Mouse (Mus musculus) kidney, postnatal 0 days (tissue): ENCODE measurements at regions not wholly inside any gene's neighbourhood (a gene's known extent, or its start where the extent isn't known, plus 50 kb on each side); places are given as distances from the start of the nearest gene placed in this dataset.

Experiments used
- ATAC-seq: fragments of 200-750 bp; cut with Nextera tagmentation; replicated peaks from 2 replicates; pipeline ENCODE4 v1.8.0; 2017; ENCODE audit warnings: low read depth, moderate number of reproducible peaks, moderate TSS enrichment, moderate library complexity; ENCODE audit not compliant: low FRiP score
- DNase-seq: peaks from one replicate; pipeline ENCODE4 v3.0.0-alpha.2; 2016; ENCODE audit warnings: low spot score
- H3K27ac ChIP-seq: fragments of 300-500 bp; sonication (generic); 2 replicates; pipeline ENCODE4 v1.5.1; 2014; ENCODE audit warnings: mild to moderate bottlenecking
- H3K27me3 ChIP-seq: fragments of 300-500 bp; sonication (generic); 2 replicates; pipeline ENCODE4 v1.6.1; 2014; ENCODE audit warnings: low read length, mixed read lengths; ENCODE audit not compliant: insufficient read depth
- H3K36me3 ChIP-seq: fragments of 300-500 bp; sonication (generic); 2 replicates; pipeline ENCODE4 v1.6.1; 2014; ENCODE audit warnings: low read length, mixed read lengths; ENCODE audit not compliant: insufficient read depth
- H3K4me1 ChIP-seq: fragments of 300-500 bp; sonication (generic); replicated peaks from 2 replicates; pipeline ENCODE4 v1.6.1; 2014; ENCODE audit warnings: antibody characterized with exemption, low read length, mixed read lengths; ENCODE audit not compliant: insufficient read depth
- H3K4me2 ChIP-seq: fragments of 300-500 bp; sonication (generic); 2 replicates; pipeline ENCODE4 v1.6.1; 2014; ENCODE audit warnings: mild to moderate bottlenecking, low read length, moderate library complexity, mixed read lengths
- H3K4me3 ChIP-seq: fragments of 300-500 bp; sonication (generic); replicated peaks from 2 replicates; pipeline ENCODE4 v1.5.1; 2014; ENCODE audit warnings: low read depth, low read length
- H3K9ac ChIP-seq: fragments of 300-500 bp; sonication (generic); 2 replicates; pipeline ENCODE4 v1.6.1; 2014; ENCODE audit warnings: low read depth, low read length
- H3K9me3 ChIP-seq: fragments of 300-500 bp; sonication (generic); replicated peaks from 2 replicates; pipeline ENCODE4 v1.6.1; 2016; ENCODE audit warnings: low read length, inconsistent platforms, mixed read lengths
- CTCF ChIP-seq: IDR thresholded peaks from 2 replicates; pipeline ENCODE4 v1.5.1; 2016; ENCODE audit warnings: antibody characterized with exemption, low read depth, mild to moderate bottlenecking, moderate library complexity
- WGBS: fragments of 180-500 bp; shearing (Covaris S2); extraction: QIAGEN DNeasy Blood & Tissue Kit; methylation state at CpG from one replicate; pipeline ENCODE4 v1.1.7; 2014; 5-methylcytosine and 5-hydroxymethylcytosine counted together

GRCm38 (mm10) chr9:47300633-47301032 lies 229.3 kb upstream of the Cadm1 start:
- 37% methylated on average over 1 of the region's 1 CpGs for WGBS
- no peak for ATAC-seq
- Histone ChIP-seq H3K27ac (no peak overlapping the region), H3K9me3 (no peaks in the 10 kb centered on the region), H3K9ac (no peak overlapping the region), H3K4me2 (no peak overlapping the region), H3K36me3 (no peaks in the 10 kb centered on the region), H3K4me1 (no peaks in the 10 kb centered on the region), H3K27me3 (no peaks in the 10 kb centered on the region), H3K4me3 (no peak overlapping the region)
- no peak for DNase-seq
- TF ChIP-seq CTCF: no peak

DNA sequence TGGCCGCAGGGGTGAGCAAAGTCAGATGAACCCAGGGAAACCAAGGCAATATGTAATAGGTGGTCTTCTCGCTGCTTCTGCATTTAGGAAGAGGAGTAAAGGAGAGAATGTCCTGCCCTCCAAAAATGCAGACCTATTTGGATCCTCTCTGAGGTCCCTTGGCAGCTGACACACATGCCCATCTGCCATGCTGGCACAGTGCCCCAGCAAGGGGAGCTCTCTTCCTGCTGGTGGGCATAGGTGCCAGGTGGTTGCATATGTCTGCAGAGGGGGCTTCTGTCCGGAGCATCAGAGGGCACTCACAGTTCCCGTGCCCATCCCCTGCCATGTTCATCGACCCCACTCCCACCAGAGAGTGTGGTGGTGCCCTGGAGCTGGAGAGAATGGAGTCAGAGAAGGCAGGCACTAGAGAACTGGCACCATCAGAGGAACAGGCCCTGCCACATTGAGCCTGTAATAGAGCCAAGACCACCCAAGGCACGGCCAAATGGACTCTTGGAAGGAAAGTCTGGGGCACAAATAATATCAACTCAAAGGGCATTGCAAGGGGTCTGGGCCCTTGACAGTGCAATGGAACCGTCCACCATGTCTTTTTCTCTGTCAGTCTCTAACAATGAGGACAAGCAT lies 222.7 kb upstream of the Cadm1 start:
- H3K4me2 ChIP-seq: no peak overlapping the region
- DNase-seq (no peak), ATAC-seq (no peak)
- H3K27ac ChIP-seq: no peak overlapping the region
- H3K27me3 ChIP-seq: no peaks in the 10 kb centered on the region
- H3K4me1 ChIP-seq: no peaks in the 10 kb centered on the region
- no peak for TF ChIP-seq CTCF
- H3K36me3 ChIP-seq: no peaks in the 10 kb centered on the region
- H3K9me3 ChIP-seq: no peaks in the 10 kb centered on the region
- WGBS: 90% methylated on average over 7 of the region's 7 CpGs
- no peak overlapping the region for H3K4me3 ChIP-seq
- no peak overlapping the region for H3K9ac ChIP-seq

DNA sequence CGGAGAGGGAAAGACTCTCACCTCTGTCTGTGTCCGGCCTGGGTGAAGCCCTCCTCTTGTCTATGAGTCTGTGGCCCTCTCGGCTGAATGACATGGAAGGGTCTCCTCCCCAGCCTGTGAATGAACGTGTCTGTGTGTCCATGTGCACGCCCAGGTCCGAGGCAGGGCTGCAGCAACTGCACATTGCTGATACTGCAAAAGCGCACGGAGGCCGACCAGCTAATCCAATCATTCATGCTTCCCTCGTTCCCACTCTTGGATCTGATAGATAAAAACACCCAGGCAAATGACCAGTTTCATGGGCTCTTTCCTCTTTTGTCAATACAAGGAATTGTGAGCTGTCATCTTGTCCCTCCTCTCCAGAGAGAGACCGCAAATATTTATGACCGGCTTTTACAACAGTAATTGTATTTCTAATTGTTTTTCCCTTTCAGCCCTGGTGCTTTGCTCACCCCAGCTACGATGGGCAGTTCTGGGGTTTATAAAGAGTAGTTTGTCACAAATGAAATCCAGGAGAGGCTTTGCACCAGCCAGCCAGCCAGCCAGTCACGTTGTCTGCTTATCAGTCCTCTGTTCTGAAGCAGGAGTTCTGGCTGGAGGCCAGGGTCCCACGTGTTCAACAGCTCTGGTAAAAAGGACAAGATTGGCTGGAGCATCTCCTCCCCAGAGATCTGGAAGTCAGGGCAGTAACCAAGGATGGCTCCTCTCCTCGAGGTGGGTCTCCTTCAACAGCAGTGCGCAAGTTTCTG lies 222.0 kb upstream of the Cadm1 start:
- Histone ChIP-seq H3K27ac (no peak overlapping the region), H3K9ac (no peak overlapping the region), H3K4me2 (no peak overlapping the region), H3K4me3 (no peak overlapping the region), H3K4me1 (no peaks in the 10 kb centered on the region), H3K9me3 (no peaks in the 10 kb centered on the region), H3K36me3 (no peaks in the 10 kb centered on the region), H3K27me3 (no peaks in the 10 kb centered on the region)
- DNase-seq: no peak
- 44% methylated on average over 17 of the region's 17 CpGs for WGBS
- ATAC-seq: no peak
- no peak for TF ChIP-seq CTCF

GRCm38 (mm10) chr9:47313433-47313832 lies 216.5 kb upstream of the Cadm1 start:
- TF ChIP-seq CTCF: no peak

DNA sequence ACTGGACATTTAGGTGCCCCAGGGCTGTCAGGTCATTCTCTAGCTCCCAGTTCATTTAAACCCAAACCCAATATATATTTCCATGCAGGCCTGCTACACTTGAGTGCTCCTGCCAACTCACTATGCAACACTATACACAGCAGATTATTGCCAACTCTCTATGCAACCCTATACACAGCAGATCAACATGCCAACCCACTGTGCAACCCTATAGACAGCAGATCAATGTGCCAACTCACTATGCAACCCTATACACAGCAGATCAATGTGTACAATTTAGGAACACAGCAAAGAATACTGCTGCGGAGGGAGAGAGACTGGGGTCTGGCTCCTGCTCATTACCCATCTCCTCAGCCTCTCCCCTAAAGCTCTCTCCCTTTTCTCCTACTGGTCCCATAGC lies 215.7 kb upstream of the Cadm1 start:
- no peaks in the 10 kb centered on the region for H3K4me1 ChIP-seq
- 95% methylated on average over 1 of the region's 1 CpGs for WGBS

More at GRCm38 (mm10) chr9:47313433-47313832, 216.5 kb upstream of the Cadm1 start:
- no peaks in the 10 kb centered on the region for H3K4me1 ChIP-seq
- H3K4me2 ChIP-seq: no peak overlapping the region
- H3K4me3 ChIP-seq: no peak overlapping the region
- ATAC-seq: no peak
- 62% methylated on average over 4 of the region's 4 CpGs for WGBS
- H3K27me3 ChIP-seq: no peaks in the 10 kb centered on the region
- no peak overlapping the region for H3K9ac ChIP-seq
- no peak for DNase-seq
- no peaks in the 10 kb centered on the region for H3K36me3 ChIP-seq
- no peak overlapping the region for H3K27ac ChIP-seq
- no peaks in the 10 kb centered on the region for H3K9me3 ChIP-seq

DNA sequence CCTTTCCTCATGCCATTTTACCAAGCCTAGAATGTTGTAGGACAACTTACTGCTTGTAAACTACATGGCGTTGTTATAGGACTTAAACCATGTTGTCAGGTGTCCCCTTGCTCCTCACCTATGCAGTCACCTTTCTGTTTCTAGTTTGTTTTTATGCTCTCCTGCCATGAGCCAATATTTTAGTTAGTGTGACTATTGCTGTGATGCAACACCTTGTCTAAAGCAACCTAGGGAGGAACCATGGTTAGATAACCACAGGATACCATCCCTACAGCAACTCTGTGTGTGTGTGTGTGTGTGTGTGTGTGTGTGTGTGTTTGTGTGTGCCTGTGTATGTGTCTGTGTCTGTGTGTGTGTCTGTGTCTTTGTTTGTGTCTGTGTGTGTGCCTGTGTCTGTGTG lies 209.6 kb upstream of the Cadm1 start:
- ATAC-seq: no peak
- H3K36me3 ChIP-seq: no peaks in the 10 kb centered on the region
- H3K4me3 ChIP-seq: no peak overlapping the region
- no peaks in the 10 kb centered on the region for H3K9me3 ChIP-seq
- WGBS: 96% methylated on average over 1 of the region's 1 CpGs
- no peak for DNase-seq
- no peak for TF ChIP-seq CTCF
- no peak overlapping the region for H3K9ac ChIP-seq
- no peaks in the 10 kb centered on the region for H3K4me1 ChIP-seq
- H3K27me3 ChIP-seq: no peaks in the 10 kb centered on the region
- H3K27ac ChIP-seq: no peak overlapping the region
- no peak overlapping the region for H3K4me2 ChIP-seq

More for the DNA sequence above, 215.7 kb upstream of the Cadm1 start:
- Histone ChIP-seq H3K4me2 (no peak overlapping the region), H3K9ac (no peak overlapping the region), H3K27me3 (no peaks in the 10 kb centered on the region), H3K27ac (no peak overlapping the region), H3K9me3 (no peaks in the 10 kb centered on the region), H3K4me3 (no peak overlapping the region), H3K36me3 (no peaks in the 10 kb centered on the region)
- no peak for DNase-seq
- no peak for TF ChIP-seq CTCF
- no peak for ATAC-seq
